Mouse (Mus musculus): ENCODE data around the gene Plcb4. TPM values are rescaled to one million over a fixed set of nuclear protein-coding genes. Genes with fewer than 3 reads are reported as not detected.

Plcb4 gene
- polyA plus RNA-seq, 1 experiment from 2014 or later = 32.8 TPM

DNA sequence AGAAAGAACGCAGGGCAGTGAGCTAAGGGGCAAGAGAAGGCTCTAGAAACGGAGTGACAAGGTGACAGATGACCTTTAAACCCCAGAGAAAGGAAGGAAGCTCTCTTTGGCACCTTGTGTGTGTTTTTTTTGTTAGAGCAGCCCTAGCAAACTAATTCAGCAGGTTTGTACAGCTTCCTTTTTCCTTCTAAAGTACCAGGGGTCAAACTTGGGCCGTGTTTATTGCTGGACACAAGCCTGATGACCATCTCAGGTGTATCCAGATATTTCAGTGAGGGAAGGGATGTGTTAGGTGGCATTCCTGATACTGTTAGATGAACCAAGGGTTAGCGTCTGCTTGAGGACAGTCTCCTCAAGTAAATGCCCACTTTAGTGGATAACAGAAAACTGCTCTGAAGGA lies 116.2 kb downstream of the Plcb4 start:
- Histone ChIP-seq H3K4me3 (no peak overlapping the region), H3K9me3 (no peaks in the 10 kb centered on the region), H3K4me1 (no peaks in the 10 kb centered on the region), H3K27me3 (replicated peaks) (no peaks in the 10 kb centered on the region), H3K4me2 (replicated peaks) (no peak overlapping the region), H3K27ac (no peak overlapping the region), H3K9ac (no peak overlapping the region), H3K36me3 (no peaks in the 10 kb centered on the region)
- ATAC-seq (ENCODE audit: low FRiP score, low read depth) = no peak
- WGBS = 83% methylated on average over 4 of the region's 4 CpGs

GRCm38 (mm10) chr2:135776131-135776775 lies 117.4 kb downstream of the Plcb4 start:
- H3K27me3 ChIP-seq (replicated peaks) = no peaks in the 10 kb centered on the region
- H3K4me2 ChIP-seq (replicated peaks) = no peak overlapping the region
- H3K4me3 ChIP-seq = no peak overlapping the region
- no peak overlapping the region for H3K27ac ChIP-seq
- no peak for ATAC-seq (ENCODE audit: low FRiP score, low read depth)
- no peaks in the 10 kb centered on the region for H3K36me3 ChIP-seq
- 94% methylated on average over 4 of the region's 4 CpGs for WGBS
- no peak overlapping the region for H3K9ac ChIP-seq
- H3K9me3 ChIP-seq = no peaks in the 10 kb centered on the region
- H3K4me1 ChIP-seq = no peaks in the 10 kb centered on the region

DNA sequence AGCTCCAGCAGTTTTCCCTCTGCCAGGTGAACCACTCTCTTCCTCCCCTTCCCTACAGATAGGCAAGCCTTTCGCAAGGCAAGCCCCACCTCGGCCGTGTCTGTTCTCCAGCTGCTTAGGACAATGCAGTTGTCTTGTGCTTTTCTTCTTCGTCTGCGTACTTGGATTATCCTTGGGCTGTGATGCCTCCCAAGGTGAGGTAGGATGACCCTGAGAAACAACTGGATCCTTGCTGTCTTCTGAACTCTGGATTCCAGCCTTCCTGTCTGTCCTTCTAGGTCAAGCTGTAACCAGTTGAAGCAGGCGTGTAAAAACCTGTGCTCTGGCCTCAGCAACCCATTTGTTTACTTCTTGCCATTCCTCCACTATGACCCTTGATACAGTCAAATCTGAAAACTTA lies 122.6 kb downstream of the Plcb4 start:
- no peaks in the 10 kb centered on the region for H3K36me3 ChIP-seq
- 80% methylated on average over 6 of the region's 6 CpGs for WGBS
- H3K4me1 ChIP-seq = no peaks in the 10 kb centered on the region
- no peak overlapping the region for H3K4me2 ChIP-seq (replicated peaks)
- H3K27ac ChIP-seq = no peak overlapping the region
- no peak overlapping the region for H3K4me3 ChIP-seq
- no peak for ATAC-seq (ENCODE audit: low FRiP score, low read depth)
- H3K9ac ChIP-seq = no peak overlapping the region
- H3K9me3 ChIP-seq = no peaks in the 10 kb centered on the region
- H3K27me3 ChIP-seq (replicated peaks) = no peaks in the 10 kb centered on the region

- no peaks in the 10 kb centered on the region for H3K9me3 ChIP-seq
- no peaks in the 10 kb centered on the region for H3K27me3 ChIP-seq (replicated peaks)
- no peaks in the 10 kb centered on the region for H3K4me1 ChIP-seq
- H3K9ac ChIP-seq = no peak overlapping the region
- H3K36me3 ChIP-seq = no peaks in the 10 kb centered on the region
- H3K4me3 ChIP-seq = no peak overlapping the region
- H3K4me2 ChIP-seq (replicated peaks) = no peak overlapping the region
- WGBS = 93% methylated on average over 6 of the region's 6 CpGs
- H3K27ac ChIP-seq = no peak overlapping the region
- no peak for ATAC-seq (ENCODE audit: low FRiP score, low read depth)
Observed at GRCm38 (mm10) chr2:135787415-135787814, 128.6 kb downstream of the Plcb4 start.

GRCm38 (mm10) chr2:135792907-135793306 lies 134.1 kb downstream of the Plcb4 start:
- H3K9ac ChIP-seq = no peak overlapping the region
- H3K27ac ChIP-seq = no peak overlapping the region
- H3K4me3 ChIP-seq = no peak overlapping the region
- no peak for ATAC-seq (ENCODE audit: low FRiP score, low read depth)
- no peaks in the 10 kb centered on the region for H3K36me3 ChIP-seq
- H3K4me1 ChIP-seq = no peaks in the 10 kb centered on the region
- H3K27me3 ChIP-seq (replicated peaks) = no peaks in the 10 kb centered on the region
- 92% methylated on average over 4 of the region's 4 CpGs for WGBS
- H3K4me2 ChIP-seq (replicated peaks) = no peak overlapping the region
- no peaks in the 10 kb centered on the region for H3K9me3 ChIP-seq

DNA sequence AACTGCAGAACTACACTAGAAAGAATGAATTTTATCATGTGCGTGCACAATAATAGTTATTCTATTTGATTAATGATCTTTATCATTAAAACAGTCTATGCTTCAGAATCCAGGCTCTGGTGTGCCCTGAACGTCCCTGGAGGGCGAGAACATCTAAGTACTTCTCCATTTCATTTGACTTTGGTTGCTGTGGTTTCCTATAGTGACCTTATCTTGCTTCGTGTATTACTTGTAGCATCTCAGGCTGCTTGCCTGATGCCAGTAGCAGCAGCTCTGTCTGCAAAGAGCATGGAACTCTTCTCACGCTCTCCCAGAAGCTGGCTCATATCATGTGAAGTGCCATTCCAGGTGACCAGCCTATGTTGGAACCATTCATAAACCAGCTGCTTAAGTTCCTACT lies 137.9 kb downstream of the Plcb4 start:
- Histone ChIP-seq H3K4me2 (replicated peaks) (no peak overlapping the region), H3K27ac (no peak overlapping the region), H3K4me3 (no peak overlapping the region), H3K27me3 (replicated peaks) (no peaks in the 10 kb centered on the region), H3K9me3 (no peaks in the 10 kb centered on the region), H3K36me3 (no peaks in the 10 kb centered on the region), H3K9ac (no peak overlapping the region), H3K4me1 (0 out of 2 replicates have a peak, but pooled peaks cover 3% of the 10 kb centered on the region)
- 87% methylated on average over 5 of the region's 5 CpGs for WGBS
- no peak for ATAC-seq (ENCODE audit: low FRiP score, low read depth)

- WGBS = 32% methylated on average over 5 of the region's 5 CpGs
- H3K9me3 ChIP-seq = no peaks in the 10 kb centered on the region
- peak; percentile 45; the same call in 1 of the 2 replicates for ATAC-seq (ENCODE audit: low FRiP score, low read depth)
- H3K9ac ChIP-seq = no peak overlapping the region
- no peaks in the 10 kb centered on the region for H3K36me3 ChIP-seq
- 0 out of 2 replicates have a peak, but pooled peaks cover 3% of the 10 kb centered on the region for H3K4me1 ChIP-seq
- no peak overlapping the region for H3K4me2 ChIP-seq (replicated peaks)
- H3K4me3 ChIP-seq = no peak overlapping the region
- no peak overlapping the region for H3K27ac ChIP-seq
- H3K27me3 ChIP-seq (replicated peaks) = no peaks in the 10 kb centered on the region
Observed at GRCm38 (mm10) chr2:135797677-135798546, 139.1 kb downstream of the Plcb4 start.

- H3K4me3 ChIP-seq = no peak overlapping the region
- H3K9me3 ChIP-seq = no peaks in the 10 kb centered on the region
- no peak overlapping the region for H3K27ac ChIP-seq
- H3K4me2 ChIP-seq (replicated peaks) = no peak overlapping the region
- ATAC-seq (ENCODE audit: low FRiP score, low read depth) = no peak
- H3K36me3 ChIP-seq = no peaks in the 10 kb centered on the region
- H3K27me3 ChIP-seq (replicated peaks) = no peaks in the 10 kb centered on the region
- 84% methylated on average over 10 of the region's 10 CpGs for WGBS
- 0 out of 2 replicates have a peak, but pooled peaks cover 3% of the 10 kb centered on the region for H3K4me1 ChIP-seq
- no peak overlapping the region for H3K9ac ChIP-seq
Observed at GRCm38 (mm10) chr2:135799149-135799770, 140.4 kb downstream of the Plcb4 start.

- H3K9me3 ChIP-seq = no peaks in the 10 kb centered on the region
- no peak overlapping the region for H3K9ac ChIP-seq
- H3K27ac ChIP-seq = no peak overlapping the region
- no peaks in the 10 kb centered on the region for H3K27me3 ChIP-seq (replicated peaks)
- no peaks in the 10 kb centered on the region for H3K36me3 ChIP-seq
- no peak overlapping the region for H3K4me2 ChIP-seq (replicated peaks)
- 87% methylated on average over 6 of the region's 6 CpGs for WGBS
- H3K4me1 ChIP-seq = 0 out of 2 replicates have a peak, but pooled peaks cover 3% of the 10 kb centered on the region
- H3K4me3 ChIP-seq = no peak overlapping the region
- ATAC-seq (ENCODE audit: low FRiP score, low read depth) = no peak
Observed at GRCm38 (mm10) chr2:135800385-135800784, 141.6 kb downstream of the Plcb4 start.

- H3K36me3 ChIP-seq = no peaks in the 10 kb centered on the region
- WGBS = 70% methylated on average over 9 of the region's 9 CpGs
- H3K4me1 ChIP-seq = 0 out of 2 replicates have a peak, but pooled peaks cover 3% of the 10 kb centered on the region
- no peak overlapping the region for H3K9ac ChIP-seq
- ATAC-seq (ENCODE audit: low FRiP score, low read depth) = no peak
- no peak overlapping the region for H3K27ac ChIP-seq
- H3K4me3 ChIP-seq = no peak overlapping the region
- H3K27me3 ChIP-seq (replicated peaks) = no peaks in the 10 kb centered on the region
- no peak overlapping the region for H3K4me2 ChIP-seq (replicated peaks)
- H3K9me3 ChIP-seq = no peaks in the 10 kb centered on the region
Observed at GRCm38 (mm10) chr2:135802878-135803450, 144.2 kb downstream of the Plcb4 start.

GRCm38 (mm10) chr2:135805748-135806685 lies 147.2 kb downstream of the Plcb4 start:
- Histone ChIP-seq H3K9ac (no peak overlapping the region), H3K4me1 (no peaks in the 10 kb centered on the region), H3K36me3 (no peaks in the 10 kb centered on the region), H3K4me2 (replicated peaks) (no peak overlapping the region), H3K27me3 (replicated peaks) (no peaks in the 10 kb centered on the region), H3K27ac (no peak overlapping the region), H3K4me3 (no peak overlapping the region), H3K9me3 (no peaks in the 10 kb centered on the region)
- ATAC-seq (ENCODE audit: low FRiP score, low read depth) = no peak
- WGBS = 89% methylated on average over 15 of the region's 15 CpGs
